Mouse (Mus musculus) olfactory bulb, adult 2 months (tissue): Measurements from ENCODE around the gene Alox12e.

Source experiments
- CTCF ChIP-seq: fragments of 200-500 bp; IDR thresholded peaks from 2 replicates; pipeline ENCODE4 v1.5.1; 2012; ENCODE audit warnings: low read depth, mild to moderate bottlenecking, low read length, moderate library complexity; ENCODE audit not compliant: insufficient read depth
- POLR2A ChIP-seq: fragments of 200-500 bp; IDR thresholded peaks from 2 replicates; pipeline ENCODE4 v1.6.1; 2012; ENCODE audit warnings: mild to moderate bottlenecking, low read depth, low read length, moderate library complexity; ENCODE audit not compliant: insufficient read depth

DNA sequence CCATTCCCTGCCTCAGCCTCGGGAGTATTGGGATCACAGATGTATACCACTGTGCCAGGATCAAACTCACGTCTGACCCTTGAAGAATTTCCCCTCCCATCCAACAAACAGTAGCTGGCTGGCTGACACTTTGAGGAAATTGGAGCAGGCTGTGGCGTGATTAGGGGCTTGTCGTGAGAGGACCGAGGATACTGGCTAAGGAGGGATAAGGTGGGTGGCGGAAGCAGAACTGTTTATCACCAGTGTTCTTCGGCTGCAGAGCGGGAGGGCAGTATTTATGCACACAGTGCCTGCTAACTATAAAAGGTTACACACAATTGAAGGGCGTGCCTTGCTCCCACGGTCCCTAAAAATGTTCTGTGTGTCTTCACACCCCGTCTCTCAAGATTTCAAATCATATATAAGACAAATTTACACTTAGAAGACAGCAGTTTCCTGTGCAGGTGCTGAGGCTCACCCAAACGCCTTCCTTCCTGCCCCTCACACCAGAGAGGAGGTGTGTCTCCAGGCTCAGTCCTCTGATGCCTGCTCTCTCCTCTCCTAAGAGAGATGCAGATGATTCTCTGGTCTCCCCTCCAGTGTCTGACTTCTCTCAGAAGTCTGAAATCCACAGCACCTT lies 24.5 kb downstream of the Alox12e start:
- TF ChIP-seq CTCF: no peak
- TF ChIP-seq POLR2A: no peak
